Mouse (Mus musculus) heart, embryonic 10.5 days (tissue): ENCODE data around the gene Tex12. TPM values are rescaled to one million over a fixed set of nuclear protein-coding genes. Genes with fewer than 3 reads are reported as not detected.
A peak's percentile ranks its signal among the peaks of the same experiment; 100 is the strongest.

ENCODE experiments used
- DNase-seq: peaks from one replicate; pipeline ENCODE4 v3.0.0-alpha.2; 2017; ENCODE audit warnings: low spot score
- H3K27ac ChIP-seq: fragments of 300-500 bp; sonication (generic); 2 replicates; pipeline ENCODE4 v1.5.1; 2016; ENCODE audit warnings: mild to moderate bottlenecking
- H3K27me3 ChIP-seq: fragments of 300-500 bp; sonication (generic); 2 replicates; pipeline ENCODE4 v1.6.1; 2016; ENCODE audit warnings: mild to moderate bottlenecking; ENCODE audit not compliant: poor library complexity, insufficient read depth, severe bottlenecking
- H3K36me3 ChIP-seq: fragments of 300-500 bp; sonication (generic); 2 replicates; pipeline ENCODE4 v1.6.1; 2016; ENCODE audit warnings: mild to moderate bottlenecking, moderate library complexity
- H3K4me1 ChIP-seq: fragments of 300-500 bp; sonication (generic); 2 replicates; pipeline ENCODE4 v1.6.1; 2016; ENCODE audit warnings: mild to moderate bottlenecking
- H3K4me3 ChIP-seq: fragments of 300-500 bp; sonication (generic); 2 replicates; pipeline ENCODE4 v1.5.1; 2016; ENCODE audit warnings: mild to moderate bottlenecking, moderate library complexity
- H3K9me3 ChIP-seq: fragments of 300-500 bp; sonication (generic); 2 replicates; pipeline ENCODE4 v1.6.1; 2016; ENCODE audit warnings: mild to moderate bottlenecking, moderate library complexity
- WGBS: fragments of 180-500 bp; shearing (Covaris S2); methylation state at CpG from one replicate; pipeline ENCODE4 v1.1.7; 2016; 5-methylcytosine and 5-hydroxymethylcytosine counted together
- polyA plus RNA-seq: library from polyadenylated mRNA; unstranded; fragments of >200 nt; fragmentation: Nextera tagmentation; extraction: Ambion mirVana; gene quantifications from 2 replicates; pipeline ENCODE4 v1.2.1, GENCODE M21; 2016

The Tex12 gene
- polyA plus RNA-seq, 1 experiment from 2014 or later: 0.25 TPM

GRCm38 (mm10) chr9:50585145-50585818, 24.2 kb upstream of the Tex12 start:
- Histone ChIP-seq H3K27ac (no peak overlapping the region), H3K27me3 (no peaks in the 10 kb centered on the region), H3K9me3 (no peaks in the 10 kb centered on the region), H3K36me3 (no peaks in the 10 kb centered on the region), H3K4me3 (no peak overlapping the region), H3K4me1 (no peaks in the 10 kb centered on the region)
- 77% methylated on average over 6 of the region's 6 CpGs for WGBS
- DNase-seq: no peak

GRCm38 (mm10) chr9:50580370-50580769, 19.2 kb upstream of the Tex12 start:
- H3K27ac ChIP-seq: no peak overlapping the region
- no peaks in the 10 kb centered on the region for H3K4me1 ChIP-seq
- H3K9me3 ChIP-seq: no peaks in the 10 kb centered on the region
- H3K27me3 ChIP-seq: no peaks in the 10 kb centered on the region
- no peak for DNase-seq
- 30% methylated on average over 4 of the region's 4 CpGs for WGBS
- no peaks in the 10 kb centered on the region for H3K36me3 ChIP-seq
- H3K4me3 ChIP-seq: no peak overlapping the region

GRCm38 (mm10) chr9:50569599-50570525, 8.7 kb upstream of the Tex12 start:
- Histone ChIP-seq H3K27ac (no peak overlapping the region), H3K27me3 (no peaks in the 10 kb centered on the region), H3K36me3 (no peaks in the 10 kb centered on the region), H3K9me3 (no peaks in the 10 kb centered on the region), H3K4me3 (no peak overlapping the region), H3K4me1 (no peaks in the 10 kb centered on the region)
- no peak for DNase-seq
- 63% methylated on average over 10 of the region's 10 CpGs for WGBS

- no peaks in the 10 kb centered on the region for H3K27me3 ChIP-seq
- H3K9me3 ChIP-seq: no peaks in the 10 kb centered on the region
- H3K4me1 ChIP-seq: no peaks in the 10 kb centered on the region
- H3K4me3 ChIP-seq: no peak overlapping the region
- no peak overlapping the region for H3K27ac ChIP-seq
- 65% methylated on average over 2 of the region's 2 CpGs for WGBS
- DNase-seq: no peak
- no peaks in the 10 kb centered on the region for H3K36me3 ChIP-seq
Measured at GRCm38 (mm10) chr9:50567881-50568280, 6.8 kb upstream of the Tex12 start.

GRCm38 (mm10) chr9:50567372-50567771, 6.2 kb upstream of the Tex12 start:
- no peaks in the 10 kb centered on the region for H3K36me3 ChIP-seq
- DNase-seq: no peak
- WGBS: 81% methylated on average over 4 of the region's 4 CpGs
- no peaks in the 10 kb centered on the region for H3K27me3 ChIP-seq
- H3K9me3 ChIP-seq: no peaks in the 10 kb centered on the region
- no peaks in the 10 kb centered on the region for H3K4me1 ChIP-seq
- no peak overlapping the region for H3K4me3 ChIP-seq
- H3K27ac ChIP-seq: no peak overlapping the region

- 35% methylated on average over 4 of the region's 4 CpGs for WGBS
- Histone ChIP-seq H3K27me3 (no peaks in the 10 kb centered on the region), H3K4me3 (no peak overlapping the region), H3K9me3 (no peaks in the 10 kb centered on the region), H3K4me1 (no peaks in the 10 kb centered on the region), H3K27ac (no peak overlapping the region), H3K36me3 (no peaks in the 10 kb centered on the region)
- DNase-seq: no peak
Measured at GRCm38 (mm10) chr9:50565940-50566339, 4.8 kb upstream of the Tex12 start.

- Histone ChIP-seq H3K27me3 (no peaks in the 10 kb centered on the region), H3K27ac (no peak overlapping the region), H3K4me1 (no peaks in the 10 kb centered on the region), H3K36me3 (no peaks in the 10 kb centered on the region), H3K4me3 (no peak overlapping the region), H3K9me3 (no peaks in the 10 kb centered on the region)
- WGBS: 72% methylated on average over 7 of the region's 7 CpGs
- no peak for DNase-seq
Measured at GRCm38 (mm10) chr9:50565173-50565572, 4.0 kb upstream of the Tex12 start.

- Histone ChIP-seq H3K27me3 (no peaks in the 10 kb centered on the region), H3K36me3 (no peaks in the 10 kb centered on the region), H3K27ac (no peak overlapping the region), H3K4me1 (no peaks in the 10 kb centered on the region), H3K4me3 (no peak overlapping the region), H3K9me3 (no peaks in the 10 kb centered on the region)
- no peak for DNase-seq
- WGBS: 84% methylated on average over 2 of the region's 2 CpGs
Measured at GRCm38 (mm10) chr9:50561918-50562360, 814 bp upstream of the Tex12 start.

- H3K27me3 ChIP-seq: no peaks in the 10 kb centered on the region
- H3K27ac ChIP-seq: 0 out of 2 replicates have a peak within 1 kb of the TSS, but pooled peaks have one; percentile 42
- 32% methylated on average over 2 of the region's 2 CpGs for WGBS
- DNase-seq: no peak
- H3K4me3 ChIP-seq: peak within 1 kb of the TSS; percentile 27; the same call in 1 of the 2 replicates
- H3K4me1 ChIP-seq: peaks cover 13% of the 10 kb centered on the region; the same call in 1 of the 2 replicates
- H3K36me3 ChIP-seq: no peaks in the 10 kb centered on the region
- H3K9me3 ChIP-seq: no peaks in the 10 kb centered on the region
Measured at GRCm38 (mm10) chr9:50555094-50555446, 6.1 kb downstream of the Tex12 start, which contains the start of gene Bco2. Gene Bco2, minus strand, starts transcription at chr9:50555181.

GRCm38 (mm10) chr9:50554241-50555093, 6.7 kb downstream of the Tex12 start, which contains the start of gene Il18:
Gene Il18, plus strand, starts transcription at chr9:50554827.
- no peak for DNase-seq
- H3K4me1 ChIP-seq: peaks cover 13% of the 10 kb centered on the region; the same call in 1 of the 2 replicates
- 0 out of 2 replicates have a peak within 1 kb of the TSS, but pooled peaks have one; percentile 42 for H3K27ac ChIP-seq
- no peaks in the 10 kb centered on the region for H3K9me3 ChIP-seq
- no peaks in the 10 kb centered on the region for H3K36me3 ChIP-seq
- peak within 1 kb of the TSS; percentile 27; the same call in 1 of the 2 replicates for H3K4me3 ChIP-seq
- no peaks in the 10 kb centered on the region for H3K27me3 ChIP-seq
- WGBS: 20% methylated on average over 12 of the region's 12 CpGs

- 70% methylated on average over 2 of the region's 2 CpGs for WGBS
Measured at GRCm38 (mm10) chr9:50553547-50553946, 7.6 kb downstream of the Tex12 start.

GRCm38 (mm10) chr9:50552206-50552605, 8.9 kb downstream of the Tex12 start:
- H3K36me3 ChIP-seq: no peaks in the 10 kb centered on the region
- H3K4me1 ChIP-seq: peaks cover 13% of the 10 kb centered on the region; the same call in 1 of the 2 replicates
- no peaks in the 10 kb centered on the region for H3K9me3 ChIP-seq
- 73% methylated on average over 5 of the region's 5 CpGs for WGBS
- H3K27me3 ChIP-seq: no peaks in the 10 kb centered on the region
- DNase-seq: no peak
- no peak overlapping the region for H3K27ac ChIP-seq
- no peak overlapping the region for H3K4me3 ChIP-seq

More at GRCm38 (mm10) chr9:50553547-50553946, 7.6 kb downstream of the Tex12 start:
- Histone ChIP-seq H3K36me3 (no peaks in the 10 kb centered on the region), H3K27me3 (no peaks in the 10 kb centered on the region), H3K27ac (no peak overlapping the region), H3K4me3 (no peak overlapping the region), H3K4me1 (peaks cover 13% of the 10 kb centered on the region; the same call in 1 of the 2 replicates), H3K9me3 (no peaks in the 10 kb centered on the region)
- DNase-seq: no peak
